Mouse (Mus musculus) midbrain, embryonic 14.5 days (tissue): ENCODE measurements around the gene P3h3. TPM values are rescaled to one million over a fixed set of nuclear protein-coding genes. Genes with fewer than 3 reads are reported as not detected.
A peak's percentile ranks its signal among the peaks of the same experiment; 100 is the strongest.

Experiments used
- ATAC-seq: fragments of 200-750 bp; cut with Nextera tagmentation; 2 replicates; pipeline ENCODE4 v1.8.0; 2017; ENCODE audit warnings: moderate number of reproducible peaks, moderate library complexity; ENCODE audit not compliant: low FRiP score, low TSS enrichment
- DNase-seq: peaks from one replicate; pipeline ENCODE4 v3.0.0-alpha.2; 2015
- H3K27ac ChIP-seq: fragments of 300-500 bp; sonication (generic); replicated peaks from 2 replicates; pipeline ENCODE4 v1.5.1; 2014; ENCODE audit warnings: mild to moderate bottlenecking, low read depth, low read length, moderate library complexity
- H3K27me3 ChIP-seq: fragments of 300-500 bp; sonication (generic); 2 replicates; pipeline ENCODE4 v1.6.1; 2014; ENCODE audit warnings: low read length, control low read depth, mixed read lengths; ENCODE audit not compliant: control insufficient read depth, insufficient read depth
- H3K36me3 ChIP-seq: fragments of 300-500 bp; sonication (generic); 2 replicates; pipeline ENCODE4 v1.6.1; 2014; ENCODE audit warnings: low read length, control low read depth; ENCODE audit not compliant: control insufficient read depth, insufficient read depth
- H3K4me1 ChIP-seq: fragments of 300-500 bp; sonication (generic); 2 replicates; pipeline ENCODE4 v1.6.1; 2014; ENCODE audit warnings: mild to moderate bottlenecking, antibody characterized with exemption, low read length, control low read depth; ENCODE audit not compliant: control insufficient read depth, insufficient read depth
- H3K4me2 ChIP-seq: fragments of 300-500 bp; sonication (generic); 2 replicates; pipeline ENCODE4 v1.6.1; 2014; ENCODE audit warnings: mild to moderate bottlenecking, low read length, moderate library complexity
- H3K4me3 ChIP-seq: fragments of 300-500 bp; sonication (generic); replicated peaks from 2 replicates; pipeline ENCODE4 v1.5.1; 2014; ENCODE audit warnings: low read depth, low read length
- H3K9ac ChIP-seq: fragments of 300-500 bp; sonication (generic); replicated peaks from 2 replicates; pipeline ENCODE4 v1.6.1; 2014; ENCODE audit warnings: mild to moderate bottlenecking, low read length, moderate library complexity
- H3K9me3 ChIP-seq: fragments of 300-500 bp; sonication (generic); 2 replicates; pipeline ENCODE4 v1.6.1; 2016; ENCODE audit warnings: low read length, control low read depth, mixed read lengths; ENCODE audit not compliant: control insufficient read depth
- WGBS: fragments of 180-500 bp; shearing (Covaris S2); extraction: QIAGEN DNeasy Blood & Tissue Kit; methylation state at CpG from one replicate; pipeline ENCODE4 v1.1.7; 2014; 5-methylcytosine and 5-hydroxymethylcytosine counted together
- polyA plus RNA-seq: library from polyadenylated mRNA; unstranded; fragments of >200 nt; fragmentation: Nextera tagmentation; extraction: Ambion mirVana; gene quantifications from 2 replicates; pipeline ENCODE4 v1.2.1, GENCODE M21; 2014

P3h3 gene
- polyA plus RNA-seq, 1 experiment from 2014 or later: 13.9 TPM

- peak overlapping the region; percentile 70 for H3K4me2 ChIP-seq
- WGBS: 77% methylated on average over 19 of the region's 19 CpGs
- H3K27ac ChIP-seq: peak overlapping the region; percentile 96; the same call in 1 of the 2 replicates
- no peak for DNase-seq
- peak overlapping the region; percentile 91; the same call in 1 of the 2 replicates for H3K9ac ChIP-seq
- ATAC-seq: no peak
- H3K36me3 ChIP-seq: peaks cover 20% of the 10 kb centered on the region
- peaks cover 53% of the 10 kb centered on the region for H3K4me1 ChIP-seq
- H3K4me3 ChIP-seq: peak overlapping the region; percentile 70; the same call in 1 of the 2 replicates
- H3K9me3 ChIP-seq: no peaks in the 10 kb centered on the region
- no peaks in the 10 kb centered on the region for H3K27me3 ChIP-seq
Measured at GRCm38 (mm10) chr6:124861266-124861665, 3.7 kb upstream of the P3h3 start.

GRCm38 (mm10) chr6:124860511-124860910 is 3.0 kb upstream of the P3h3 start:
- WGBS: 68% methylated on average over 9 of the region's 9 CpGs
- DNase-seq (no peak), ATAC-seq (no peak)
- Histone ChIP-seq H3K36me3 (peaks cover 20% of the 10 kb centered on the region), H3K9ac (peak overlapping the region; percentile 91), H3K4me1 (peaks cover 59% of the 10 kb centered on the region), H3K4me2 (peak overlapping the region; percentile 70), H3K27me3 (no peaks in the 10 kb centered on the region), H3K27ac (peak overlapping the region; percentile 96), H3K9me3 (no peaks in the 10 kb centered on the region), H3K4me3 (peak overlapping the region; percentile 14; the same call in 1 of the 2 replicates)

GRCm38 (mm10) chr6:124859725-124860124 is 2.2 kb upstream of the P3h3 start:
- 5% methylated on average over 12 of the region's 12 CpGs for WGBS
- H3K4me3 ChIP-seq: peak overlapping the region; percentile 14
- DNase-seq: peak; percentile 92
- peaks cover 20% of the 10 kb centered on the region for H3K36me3 ChIP-seq
- H3K9me3 ChIP-seq: no peaks in the 10 kb centered on the region
- H3K27me3 ChIP-seq: no peaks in the 10 kb centered on the region
- H3K4me2 ChIP-seq: peak overlapping the region; percentile 70
- peak overlapping the region; percentile 47 for H3K9ac ChIP-seq
- H3K4me1 ChIP-seq: peaks cover 53% of the 10 kb centered on the region
- no peak for ATAC-seq
- peak overlapping the region; percentile 96 for H3K27ac ChIP-seq

GRCm38 (mm10) chr6:124858561-124859318 is 1.2 kb upstream of the P3h3 start:
- Histone ChIP-seq H3K4me1 (peaks cover 46% of the 10 kb centered on the region), H3K4me2 (peak overlapping the region; percentile 82), H3K27ac (0 out of 2 replicates have a peak overlapping the region, but pooled peaks have one; percentile 98), H3K4me3 (no peak overlapping the region), H3K9me3 (no peaks in the 10 kb centered on the region), H3K27me3 (no peaks in the 10 kb centered on the region), H3K36me3 (peaks cover 23% of the 10 kb centered on the region), H3K9ac (no peak overlapping the region)
- 80% methylated on average over 27 of the region's 28 CpGs for WGBS
- DNase-seq (no peak), ATAC-seq (no peak)

- Histone ChIP-seq H3K4me3 (peak overlapping the region; percentile 66), H3K9ac (peak overlapping the region; percentile 90), H3K4me1 (peaks cover 43% of the 10 kb centered on the region), H3K27ac (peak overlapping the region; percentile 98), H3K36me3 (peaks cover 26% of the 10 kb centered on the region), H3K4me2 (peak overlapping the region; percentile 82), H3K27me3 (no peaks in the 10 kb centered on the region), H3K9me3 (no peaks in the 10 kb centered on the region)
- WGBS: 22% methylated on average over 26 of the region's 26 CpGs
- no peak for DNase-seq
- ATAC-seq: no peak
Measured at GRCm38 (mm10) chr6:124857840-124858530, 433 bp upstream of the P3h3 start.

GRCm38 (mm10) chr6:124856321-124856720 is 1.2 kb downstream of the P3h3 start:
- WGBS: 8% methylated on average over 14 of the region's 14 CpGs
- Histone ChIP-seq H3K4me1 (peaks cover 27% of the 10 kb centered on the region), H3K9me3 (no peaks in the 10 kb centered on the region), H3K4me2 (peak overlapping the region; percentile 82), H3K4me3 (peak overlapping the region; percentile 66), H3K27ac (peak overlapping the region; percentile 98), H3K9ac (peak overlapping the region; percentile 90), H3K27me3 (no peaks in the 10 kb centered on the region), H3K36me3 (peaks cover 26% of the 10 kb centered on the region)
- ATAC-seq (peak; percentile 73), DNase-seq (peak; percentile 88)

- H3K9ac ChIP-seq: no peak overlapping the region
- H3K27ac ChIP-seq: no peak overlapping the region
- H3K4me1 ChIP-seq: peaks cover 12% of the 10 kb centered on the region
- H3K27me3 ChIP-seq: no peaks in the 10 kb centered on the region
- ATAC-seq (no peak), DNase-seq (no peak)
- no peak overlapping the region for H3K4me2 ChIP-seq
- peaks cover 18% of the 10 kb centered on the region; the same call in 1 of the 2 replicates for H3K36me3 ChIP-seq
- 77% methylated on average over 12 of the region's 12 CpGs for WGBS
- H3K4me3 ChIP-seq: no peak overlapping the region
- no peaks in the 10 kb centered on the region for H3K9me3 ChIP-seq
Measured at GRCm38 (mm10) chr6:124854647-124855046, 2.9 kb downstream of the P3h3 start.

- Histone ChIP-seq H3K36me3 (peaks cover 15% of the 10 kb centered on the region), H3K27ac (no peak overlapping the region), H3K9ac (no peak overlapping the region), H3K4me1 (no peaks in the 10 kb centered on the region; the same call in 1 of the 2 replicates), H3K27me3 (no peaks in the 10 kb centered on the region), H3K9me3 (no peaks in the 10 kb centered on the region), H3K4me3 (no peak overlapping the region), H3K4me2 (no peak overlapping the region)
- DNase-seq: no peak
- 60% methylated on average over 8 of the region's 8 CpGs for WGBS
- ATAC-seq: no peak
Measured at GRCm38 (mm10) chr6:124850535-124850934, 7.0 kb downstream of the P3h3 start.
